Mouse (Mus musculus): ENCODE measurements around the gene Gan.
A peak's percentile ranks its signal among the peaks of the same experiment; 100 is the strongest.

The Gan gene

GRCm38 (mm10) chr8:117256292-117256938 lies 98.5 kb downstream of the Gan start:
- peak; percentile 100 for DNase-seq

- peak; percentile 96 for DNase-seq
Measured at GRCm38 (mm10) chr8:117257029-117257820, 99.3 kb downstream of the Gan start, which contains the start of gene Cmip. Gene Cmip, plus strand, starts transcription at chr8:117257064.

- peak; percentile 97 for DNase-seq
Measured at GRCm38 (mm10) chr8:117257821-117258575, 100.1 kb downstream of the Gan start.

GRCm38 (mm10) chr8:117258576-117259040 lies 100.7 kb downstream of the Gan start:
- no peak for DNase-seq

GRCm38 (mm10) chr8:117259431-117260001 lies 101.6 kb downstream of the Gan start:
- DNase-seq: peak; percentile 95

- no peak for DNase-seq
Measured at GRCm38 (mm10) chr8:117260234-117260929, 102.4 kb downstream of the Gan start.

- no peak for DNase-seq
Measured at GRCm38 (mm10) chr8:117260930-117261475, 103.1 kb downstream of the Gan start.

GRCm38 (mm10) chr8:117261702-117262101 lies 103.8 kb downstream of the Gan start:
- DNase-seq: no peak

GRCm38 (mm10) chr8:117262685-117263084 lies 104.8 kb downstream of the Gan start:
- no peak for DNase-seq

- no peak for DNase-seq
Measured at GRCm38 (mm10) chr8:117263442-117263841, 105.5 kb downstream of the Gan start.

- no peak for DNase-seq
Measured at GRCm38 (mm10) chr8:117265079-117265478, 107.1 kb downstream of the Gan start.

Measured in heart, adult 11 months (tissue).